Mouse (Mus musculus): ENCODE measurements around the gene Tmprss11g. TPM values are rescaled to one million over a fixed set of nuclear protein-coding genes. Genes with fewer than 3 reads are reported as not detected.

The Tmprss11g gene
- total RNA-seq (2021) = not detected in 2 replicates
- long read RNA-seq, experiment 1 = 0 reads
- long read RNA-seq, experiment 2 = 0 reads

DNA sequence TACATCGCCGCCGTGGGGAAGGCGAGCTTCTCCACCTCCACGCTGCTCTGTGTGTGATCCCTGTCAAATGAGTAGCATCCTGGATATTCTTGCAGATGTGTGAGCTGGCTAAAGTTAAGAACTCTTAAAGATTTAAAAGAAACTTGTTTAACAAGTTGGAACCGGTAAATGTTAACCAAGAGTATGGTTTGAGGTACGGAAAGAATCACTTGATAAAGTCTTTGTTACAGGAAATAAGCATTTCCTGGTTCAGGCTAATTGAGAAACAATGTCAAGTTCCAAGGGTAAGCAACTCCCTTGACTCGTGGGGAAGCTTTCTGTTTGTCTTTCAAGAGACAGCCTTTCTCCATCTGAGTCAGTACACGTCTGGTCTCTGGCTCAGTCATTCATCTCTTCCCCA lies at the start of gene Tmprss11g:
TSS of gene Tmprss11g (minus strand) at position 101 of the 400 bp plus-strand sequence.
- no peak for DNase-seq

DNA sequence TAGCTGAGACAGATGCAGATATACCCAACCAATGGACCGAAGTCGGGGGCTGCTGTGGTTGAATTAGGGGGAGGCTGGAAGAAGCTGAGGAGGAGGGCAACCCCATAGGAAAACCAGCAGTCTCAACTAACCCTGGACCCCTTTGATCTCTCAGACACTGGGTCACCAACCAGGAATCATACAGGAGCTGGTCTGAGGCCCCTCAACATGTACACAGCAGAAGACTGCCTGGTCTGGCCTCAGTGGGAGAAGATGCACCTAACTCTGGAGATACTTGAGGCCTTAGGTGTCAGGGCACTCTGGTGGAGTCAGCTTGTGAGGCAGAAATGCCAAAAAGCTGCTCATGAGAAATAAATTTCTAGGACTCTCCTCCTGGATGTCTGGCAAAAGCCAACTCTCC lies 28.3 kb upstream of the Tmprss11g start:
- DNase-seq = no peak

DNA sequence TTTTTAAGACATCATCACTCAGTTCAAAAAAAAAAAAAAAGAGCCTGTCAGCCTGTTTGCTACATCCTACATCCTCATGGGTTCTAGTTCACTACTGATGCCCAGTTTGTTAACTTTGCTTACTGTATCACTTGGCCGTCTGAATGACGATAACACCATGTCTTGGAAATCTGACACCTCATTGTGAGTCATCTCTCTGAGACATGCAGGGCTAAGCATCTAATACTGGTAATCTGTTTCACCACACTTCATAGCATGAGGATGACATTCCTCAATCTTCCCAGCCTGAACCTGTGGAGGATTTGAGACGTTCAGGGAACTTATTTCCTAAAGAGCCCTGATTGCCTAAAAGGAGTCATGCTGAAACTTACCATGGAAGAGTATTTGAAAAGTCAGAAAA lies 22.2 kb upstream of the Tmprss11g start:
- DNase-seq = no peak

DNA sequence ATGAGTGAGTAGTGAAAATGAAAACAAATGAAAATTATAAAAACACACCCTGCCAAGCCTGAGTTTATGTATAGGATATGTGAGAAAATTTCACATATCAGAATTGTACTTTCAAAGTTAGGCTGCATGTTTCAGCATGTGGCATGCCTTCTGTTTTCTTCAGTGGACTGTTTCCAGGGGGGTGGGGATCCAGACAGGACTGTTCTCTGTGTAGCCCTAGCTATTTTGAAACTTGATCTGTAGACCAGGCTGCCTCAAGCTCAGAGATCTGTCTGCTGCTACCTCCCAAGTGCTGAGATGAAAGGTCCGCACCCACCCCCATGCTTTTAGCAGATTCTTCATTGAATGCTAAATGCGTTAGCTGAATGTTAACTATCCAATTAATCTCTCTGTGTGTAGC lies 10.3 kb upstream of the Tmprss11g start:
- DNase-seq = no peak

DNA sequence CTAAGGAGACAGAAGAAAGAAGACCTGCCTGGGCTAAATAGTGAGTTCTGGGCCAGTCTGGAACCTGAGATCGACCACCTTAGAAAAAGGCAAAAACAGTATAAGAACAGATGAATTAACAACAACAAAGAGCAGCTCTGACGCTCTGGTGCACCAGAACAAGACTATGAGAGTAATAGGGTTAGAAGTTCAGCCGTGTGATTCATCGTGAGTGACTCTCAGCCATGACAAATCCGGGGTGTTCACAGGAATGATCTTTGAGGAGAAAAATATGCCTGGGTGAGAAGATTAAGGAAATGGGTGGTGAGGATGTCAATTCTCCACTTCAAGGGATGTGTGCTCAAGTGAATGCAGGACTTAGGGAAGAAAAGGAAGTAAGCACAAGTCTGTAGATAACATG lies 6.9 kb downstream of the Tmprss11g start:
- DNase-seq = no peak

DNA sequence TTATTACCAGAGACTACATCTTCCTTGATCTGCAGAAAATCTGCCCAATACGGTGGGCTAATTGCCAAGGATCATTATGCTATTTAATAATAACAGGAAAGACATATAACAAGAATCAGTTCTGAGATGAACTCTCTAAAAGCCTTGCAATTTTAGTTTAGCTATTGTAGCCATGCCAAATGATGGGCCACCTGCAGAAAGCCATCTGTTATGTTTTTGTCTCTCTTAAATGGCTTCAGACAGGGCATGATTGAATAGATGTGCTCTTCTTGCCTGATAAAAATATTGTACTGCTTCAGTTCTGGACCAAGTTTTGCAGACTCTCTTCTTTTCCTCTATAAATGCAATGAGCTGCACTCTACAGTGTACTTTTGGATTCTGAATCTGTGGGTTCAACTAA lies 24.9 kb downstream of the Tmprss11g start:
- DNase-seq = no peak

DNA sequence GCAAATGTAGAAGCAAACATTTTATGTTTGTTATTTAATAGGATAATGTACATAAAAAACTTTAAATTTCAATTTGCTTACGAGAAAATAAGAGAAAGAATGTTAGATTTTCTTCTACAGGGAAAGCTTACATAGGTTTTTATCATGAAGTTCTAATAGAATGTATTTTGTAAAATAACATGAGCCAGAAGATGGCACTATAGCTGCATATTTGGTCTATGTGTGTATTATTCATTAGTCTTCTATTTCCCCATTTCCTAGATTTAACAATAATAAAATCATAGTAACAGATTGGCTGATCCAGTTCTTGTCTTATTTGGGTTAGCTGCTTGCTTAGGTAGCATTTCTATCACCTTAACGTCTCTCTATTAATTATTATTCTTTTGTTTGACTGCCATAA lies 35.8 kb downstream of the Tmprss11g start:
- DNase-seq = no peak

DNA sequence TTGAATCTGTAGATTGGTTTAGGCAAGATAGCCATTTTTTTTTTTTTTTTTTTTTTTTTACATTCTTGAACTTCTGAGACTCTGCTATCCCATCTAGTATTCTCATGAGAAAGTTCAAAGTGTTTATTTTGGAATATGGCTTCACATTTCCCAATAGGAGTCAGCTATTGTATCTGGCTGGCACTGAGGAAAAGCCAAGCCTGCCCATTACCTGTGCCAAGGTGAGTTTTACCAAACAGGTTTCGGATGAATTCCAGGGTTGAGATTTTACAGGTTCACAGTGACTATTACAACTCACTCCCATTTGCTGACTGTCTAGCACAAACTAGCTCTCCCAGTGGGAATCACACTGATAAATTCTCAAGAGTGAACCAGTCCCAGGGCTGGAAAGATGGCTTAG lies 36.4 kb downstream of the Tmprss11g start:
- no peak for DNase-seq

DNA sequence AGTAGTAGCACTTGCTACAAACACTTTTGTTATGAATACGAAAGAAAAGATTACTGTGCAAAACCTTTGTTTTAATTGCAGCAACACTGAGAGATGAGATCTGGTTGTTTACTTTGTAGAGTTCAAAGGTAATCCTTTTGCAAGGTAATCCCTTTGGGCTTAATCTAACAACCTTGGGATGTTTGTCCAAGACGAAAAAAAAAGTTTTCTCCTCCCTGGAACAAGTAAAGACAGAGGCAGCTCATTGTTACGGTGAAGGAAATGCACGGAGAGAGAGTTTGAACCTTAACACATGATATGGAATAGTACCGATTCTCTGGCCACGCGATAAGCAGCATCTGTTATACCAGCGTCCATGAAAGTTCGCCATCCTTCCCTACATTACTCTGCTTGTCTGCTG lies 44.5 kb downstream of the Tmprss11g start:
- no peak for DNase-seq

DNA sequence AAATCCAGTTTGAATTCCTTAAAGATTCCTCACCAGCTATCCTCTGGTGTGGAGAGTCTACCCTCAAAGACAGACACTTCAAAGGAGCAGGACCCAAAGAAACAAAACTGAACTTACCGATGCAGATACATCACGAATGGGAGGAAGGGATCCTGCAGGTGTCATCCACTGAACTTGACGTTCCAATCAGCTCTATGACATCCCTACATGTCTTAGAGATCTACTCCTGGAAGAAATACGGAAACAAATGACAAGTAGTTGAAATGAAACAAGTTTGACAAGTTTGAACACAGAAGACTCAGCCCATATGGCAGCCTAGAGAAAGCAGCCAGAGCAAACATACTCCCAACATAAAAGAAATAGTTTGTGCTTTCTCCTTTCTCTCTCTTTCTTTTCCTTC lies 49.5 kb downstream of the Tmprss11g start, which contains the start of gene Tmprss11a:
TSS of gene Tmprss11a (minus strand) at position 101 of the 400 bp plus-strand sequence.
- no peak for DNase-seq

DNA sequence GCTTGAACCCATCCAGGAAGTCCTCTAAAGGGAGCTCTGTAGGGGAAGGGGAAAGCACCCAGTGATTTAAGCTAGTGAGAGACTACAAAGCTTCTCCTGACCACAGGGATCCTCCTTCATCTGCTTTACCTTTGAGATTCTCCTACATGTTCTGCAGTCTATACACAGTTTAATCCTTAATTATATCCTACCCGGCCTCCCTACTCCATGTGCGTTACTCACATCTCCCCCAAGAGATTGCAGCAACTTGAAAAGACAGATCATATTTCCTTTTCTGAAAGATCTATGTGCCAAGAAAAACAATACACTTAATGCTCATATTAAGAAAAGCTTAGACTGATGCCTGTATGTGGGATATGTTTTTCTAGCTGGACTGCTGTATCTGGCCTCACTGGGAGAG lies 79.1 kb downstream of the Tmprss11g start:
- no peak for DNase-seq

DNA sequence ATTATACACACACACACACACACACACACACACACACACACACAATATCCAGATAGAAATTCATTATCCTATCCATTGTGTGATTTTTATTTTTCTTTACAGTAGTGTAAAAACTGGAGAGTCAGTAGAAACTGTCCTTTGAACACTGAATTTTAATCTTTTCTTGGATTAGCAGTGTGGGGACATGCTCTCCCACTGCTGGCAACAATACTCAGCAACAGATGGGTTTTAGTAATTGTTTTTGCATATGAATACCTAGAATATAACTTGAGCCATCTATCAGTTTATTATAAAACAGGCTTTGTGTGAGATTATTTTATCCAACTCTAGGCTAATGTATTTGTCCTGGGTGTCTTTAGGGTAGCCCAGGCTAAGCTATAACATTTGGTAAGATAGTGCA lies 79.9 kb downstream of the Tmprss11g start:
- no peak for DNase-seq

Other genes with a start within 250 kb of the Tmprss11g start
- gene Tmprss11c, start 229.3 kb downstream of the Tmprss11g start, total RNA-seq (2021) = not detected in 2 replicates
- gene Tmprss11d, start 145.2 kb downstream of the Tmprss11g start, total RNA-seq (2021) = not detected in 2 replicates
- gene Tmprss11a, start 49.6 kb downstream of the Tmprss11g start, total RNA-seq (2021) = not detected in 2 replicates
- not detected in 2 replicates for gene Tmprss11f, start 113.8 kb upstream of the Tmprss11g start, total RNA-seq (2021)
- not detected in 2 replicates for gene Tmprss11b, start 157.8 kb upstream of the Tmprss11g start, total RNA-seq (2021)
- gene Tmprss11e, start 227.2 kb upstream of the Tmprss11g start, total RNA-seq (2021) = not detected in 2 replicates

All from adrenal gland, postnatal 14 days (tissue).